Mouse (Mus musculus) CH12.LX (cell line): ENCODE measurements at regions not wholly inside any gene's neighbourhood (a gene's known extent, or its start where the extent isn't known, plus 50 kb on each side); places are given as distances from the start of the nearest gene placed in this dataset.

Experiments used
- DNase-seq: peaks from one replicate; pipeline ENCODE4 v3.0.0-alpha.2; 2013; ENCODE audit errors: extremely low read depth
- H3K27ac ChIP-seq: 2 replicates; pipeline ENCODE4 v1.5.1; 2012; ENCODE audit warnings: low read depth, mild to moderate bottlenecking, control low read depth, moderate library complexity; ENCODE audit not compliant: insufficient read depth
- H3K27me3 ChIP-seq: replicated peaks from 2 replicates; pipeline ENCODE3; 2012; ENCODE audit warnings: inconsistent platforms
- H3K36me3 ChIP-seq, 2 experiments: replicated peaks in 1 of 2; 2 replicates each; pipeline versions ENCODE3 to v1.6.1; 2012; ENCODE audit warnings: inconsistent platforms in 1 of 2, low read length in 1 of 2, mild to moderate bottlenecking in 1 of 2, mixed read lengths in 1 of 2, moderate library complexity in 1 of 2; ENCODE audit not compliant: control insufficient read depth in 1 of 2, insufficient read depth in 1 of 2
- H3K4me1 ChIP-seq, 2 experiments: 2 replicates each; pipeline ENCODE4 v1.6.1; 2012; ENCODE audit warnings: inconsistent platforms in 1 of 2, moderate library complexity in 1 of 2; ENCODE audit not compliant: insufficient read depth in 2 of 2, control insufficient read depth in 1 of 2
- H3K4me2 ChIP-seq: 2 replicates; pipeline ENCODE4 v1.6.1; 2012; ENCODE audit warnings: low read depth, mild to moderate bottlenecking, control low read depth; ENCODE audit not compliant: poor library complexity, insufficient read depth, severe bottlenecking
- H3K4me3 ChIP-seq, 3 experiments: fragments of 150-350 bp in 1 of 3; sonication (generic) in 1 of 3; replicated peaks in 1 of 3; 2 replicates each; pipeline versions ENCODE3 to v1.5.1; 2011 to 2012; ENCODE audit warnings: low read depth in 2 of 3, low read length in 2 of 3, mild to moderate bottlenecking in 2 of 3, moderate library complexity in 2 of 3, control low read depth in 1 of 3, improper control_type of control experiment in 1 of 3, inconsistent platforms in 1 of 3, mixed read lengths in 1 of 3; ENCODE audit not compliant: poor library complexity in 1 of 3
- H3K79me2 ChIP-seq: replicated peaks from 2 replicates; pipeline ENCODE4 v1.6.1; 2012; ENCODE audit warnings: mild to moderate bottlenecking, moderate library complexity; ENCODE audit not compliant: control insufficient read depth, poor library complexity, insufficient read depth, severe bottlenecking; ENCODE audit errors: extremely low read depth
- H3K9ac ChIP-seq: 2 replicates; pipeline ENCODE4 v1.6.1; 2012; ENCODE audit warnings: low read depth, mild to moderate bottlenecking, control low read depth, moderate library complexity; ENCODE audit not compliant: insufficient read depth
- H3K9me3 ChIP-seq: replicated peaks from 2 replicates; pipeline ENCODE3; 2012; ENCODE audit warnings: low read length, inconsistent platforms, mixed read lengths
- CTCF ChIP-seq, 2 experiments: IDR thresholded peaks in 1 of 2; conservative IDR thresholded peaks in 1 of 2; 2 replicates each; pipeline ENCODE4 v1.5.1; 2011 to 2012; ENCODE audit warnings: low read depth in 2 of 2, low read length in 2 of 2, improper control_type of control experiment in 1 of 2, inconsistent platforms in 1 of 2, mild to moderate bottlenecking in 1 of 2, moderate library complexity in 1 of 2
- ETS1 ChIP-seq: conservative IDR thresholded peaks from 2 replicates; pipeline ENCODE4 v1.6.1; 2012; ENCODE audit warnings: low read depth, mild to moderate bottlenecking, inconsistent platforms, low read length, improper control_type of control experiment, moderate library complexity
- GABPA ChIP-seq: IDR thresholded peaks from 2 replicates; pipeline ENCODE4 v1.6.1; 2012; ENCODE audit warnings: low read depth, low read length, improper control_type of control experiment, inconsistent platforms; ENCODE audit not compliant: insufficient replicate concordance
- JUND ChIP-seq: conservative IDR thresholded peaks from 2 replicates; pipeline ENCODE4 v1.6.1; 2011; ENCODE audit warnings: low read depth, low read length, improper control_type of control experiment
- MAFK ChIP-seq: IDR thresholded peaks from 2 replicates; pipeline ENCODE4 v1.6.1; 2011; ENCODE audit warnings: low read length, improper control_type of control experiment; ENCODE audit not compliant: insufficient replicate concordance
- MXI1 ChIP-seq: IDR thresholded peaks from 2 replicates; pipeline ENCODE4 v1.6.1; 2011; ENCODE audit warnings: mild to moderate bottlenecking, low read depth, low read length, improper control_type of control experiment
- NELFE ChIP-seq: IDR thresholded peaks from 2 replicates; pipeline ENCODE4 v1.6.1; 2011; ENCODE audit warnings: low read depth, low read length, improper control_type of control experiment
- NRF1 ChIP-seq: IDR thresholded peaks from 2 replicates; pipeline ENCODE4 v1.6.1; 2014; ENCODE audit warnings: low read depth, mild to moderate bottlenecking, inconsistent platforms, low read length, improper control_type of control experiment, moderate library complexity
- PAX5 ChIP-seq: IDR thresholded peaks from 2 replicates; pipeline ENCODE4 v1.6.1; 2012; ENCODE audit warnings: low read length, inconsistent platforms, mixed read lengths
- RAD21 ChIP-seq: IDR thresholded peaks from 2 replicates; pipeline ENCODE4 v1.6.1; 2011; ENCODE audit warnings: low read depth, mild to moderate bottlenecking, low read length, improper control_type of control experiment, moderate library complexity
- RCOR1 ChIP-seq: conservative IDR thresholded peaks from 2 replicates; pipeline ENCODE4 v1.6.1; 2012; ENCODE audit warnings: low read depth, mild to moderate bottlenecking, inconsistent platforms, low read length, improper control_type of control experiment
- SIN3A ChIP-seq: IDR thresholded peaks from 2 replicates; pipeline ENCODE4 v1.6.1; 2012; ENCODE audit warnings: low read length, improper control_type of control experiment, inconsistent platforms
- SMC3 ChIP-seq: IDR thresholded peaks from 2 replicates; pipeline ENCODE4 v1.6.1; 2011; ENCODE audit warnings: low read depth, low read length, improper control_type of control experiment
- TBP ChIP-seq: conservative IDR thresholded peaks from 2 replicates; pipeline ENCODE4 v1.6.1; 2011; ENCODE audit warnings: low read depth, low read length, improper control_type of control experiment
- TCF12 ChIP-seq: IDR thresholded peaks from 2 replicates; pipeline ENCODE4 v1.6.1; 2014; ENCODE audit warnings: low read depth, mild to moderate bottlenecking, inconsistent platforms, low read length, improper control_type of control experiment
- USF2 ChIP-seq: conservative IDR thresholded peaks from 2 replicates; pipeline ENCODE4 v1.6.1; 2011; ENCODE audit warnings: low read depth, low read length, improper control_type of control experiment
- ZC3H11A ChIP-seq: IDR thresholded peaks from 2 replicates; pipeline ENCODE4 v1.6.1; 2012; ENCODE audit warnings: low read depth, mild to moderate bottlenecking, inconsistent platforms, low read length, improper control_type of control experiment
- ZKSCAN1 ChIP-seq: IDR thresholded peaks from 2 replicates; pipeline ENCODE4 v1.6.1; 2012; ENCODE audit warnings: low read depth, inconsistent platforms, low read length, improper control_type of control experiment, borderline replicate concordance
- ZMIZ1 ChIP-seq: IDR thresholded peaks from 2 replicates; pipeline ENCODE4 v1.6.1; 2012; ENCODE audit warnings: low read depth, mild to moderate bottlenecking, inconsistent platforms, low read length, improper control_type of control experiment
- dilution Hi-C: fragments of 300-500 bp; cut with MboI; formaldehyde crosslinking; loops from 2 replicates; pipeline ENCODE4 v1.14.3; 2020; ENCODE audit warnings: low sequenced_read_pairs; ENCODE audit not compliant: extremely low pct_unique_long_range_greater_than_20kb, extremely low pct_ligation_motif_present
- in situ Hi-C: fragments of 300-500 bp; cut with MboI; formaldehyde crosslinking; loops from 3 replicates; pipeline ENCODE4 v1.14.3; 2019; ENCODE audit warnings: low sequenced_read_pairs, low pct_ligation_motif_present, low pct_unique_long_range_greater_than_20kb, mixed read lengths

- H3K27me3 ChIP-seq: no peaks in the 10 kb centered on the region
- no peak overlapping the region for H3K4me2 ChIP-seq
- H3K79me2 ChIP-seq: no peaks in the 10 kb centered on the region
- in situ Hi-C loops (no loop called here), dilution Hi-C loops (no loop called here)
- H3K9me3 ChIP-seq: no peaks in the 10 kb centered on the region
- H3K4me1 ChIP-seq: no peaks in the 10 kb centered on the region
- no peak overlapping the region for H3K9ac ChIP-seq
- H3K4me3 ChIP-seq: no peak overlapping the region
- no peaks in the 10 kb centered on the region for H3K36me3 ChIP-seq
- DNase-seq: no peak
- TF ChIP-seq USF2 (no peak), ZKSCAN1 (no peak), MXI1 (no peak), ZMIZ1 (no peak), PAX5 (no peak), RCOR1 (no peak), ETS1 (no peak), NELFE (no peak), CTCF (conservative IDR thresholded peaks at IDR 0.05 in 1 of 2, IDR thresholded peaks at IDR 0.05 in 1 of 2; ENCODE audit: low read depth in 2 of 2, low read length in 2 of 2) (no peak), GABPA (no peak), JUND (no peak), SIN3A (no peak), TBP (no peak), NRF1 (no peak), RAD21 (no peak), ZC3H11A (no peak)
- H3K27ac ChIP-seq: no peak overlapping the region
Measured at GRCm38 (mm10) chr12:71693346-71694038, 137.4 kb upstream of the Daam1 start.

DNA sequence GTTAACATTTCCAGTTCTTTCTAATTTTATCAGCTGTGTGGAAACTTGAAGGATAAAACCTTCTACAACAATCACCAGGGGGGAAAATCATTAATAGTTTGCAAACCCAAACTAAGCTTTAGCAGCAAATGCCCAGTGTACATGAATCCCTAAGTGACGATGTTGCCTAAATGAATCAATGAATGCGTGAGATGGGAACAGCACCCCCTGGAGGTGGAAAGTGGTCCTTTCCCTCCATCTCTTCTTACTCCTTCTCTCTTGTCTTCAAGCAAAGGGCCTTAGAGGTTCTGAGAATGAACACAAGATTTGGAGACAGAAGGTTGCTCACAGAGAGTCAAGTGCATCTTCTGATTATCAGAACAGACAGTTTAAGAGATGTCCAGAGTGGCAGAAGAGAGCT, 129.1 kb upstream of the Daam1 start:
- dilution Hi-C loops (no loop called here), in situ Hi-C loops (loop anchor here (25.0 kb wide), 2 partner anchors 389 to 564 kb away; partner anchors contain the start of genes 2700049A03Rik, Dact1 and Timm9)
- Histone ChIP-seq H3K79me2 (no peaks in the 10 kb centered on the region), H3K27ac (no peak overlapping the region), H3K36me3 (no peaks in the 10 kb centered on the region), H3K4me3 (no peak overlapping the region), H3K9ac (no peak overlapping the region), H3K4me2 (no peak overlapping the region), H3K4me1 (no peaks in the 10 kb centered on the region), H3K27me3 (no peaks in the 10 kb centered on the region), H3K9me3 (peaks cover 7% of the 10 kb centered on the region)
- TF ChIP-seq ZKSCAN1 (no peak), SMC3 (peak; percentile 24), RAD21 (peak; percentile 16), NRF1 (no peak), TCF12 (no peak), CTCF (conservative IDR thresholded peaks at IDR 0.05 in 1 of 2, IDR thresholded peaks at IDR 0.05 in 1 of 2; ENCODE audit: low read depth in 2 of 2, low read length in 2 of 2) (peak; percentile 16 to 42; a peak in 2 of 4 replicates), MAFK (no peak), NELFE (no peak), ZMIZ1 (no peak)
- peak; percentile 20 for DNase-seq
